Mouse (Mus musculus): Measurements from ENCODE around the gene Gramd1c. TPM values are rescaled to one million over a fixed set of nuclear protein-coding genes. Genes with fewer than 3 reads are reported as not detected.

The Gramd1c gene
- polyA plus RNA-seq (2015; fragmentation: Illumina TruSeq; extraction: RNeasy Lipid Tissue Mini Kit (QIAGEN cat#74804); ENCODE audit: low read depth, low replicate concordance) = 1.7 TPM

GRCm38 (mm10) chr16:44063025-44063894 is at the start of gene Gramd1c:
Gene Gramd1c, minus strand, starts transcription at chr16:44063345.

DNA sequence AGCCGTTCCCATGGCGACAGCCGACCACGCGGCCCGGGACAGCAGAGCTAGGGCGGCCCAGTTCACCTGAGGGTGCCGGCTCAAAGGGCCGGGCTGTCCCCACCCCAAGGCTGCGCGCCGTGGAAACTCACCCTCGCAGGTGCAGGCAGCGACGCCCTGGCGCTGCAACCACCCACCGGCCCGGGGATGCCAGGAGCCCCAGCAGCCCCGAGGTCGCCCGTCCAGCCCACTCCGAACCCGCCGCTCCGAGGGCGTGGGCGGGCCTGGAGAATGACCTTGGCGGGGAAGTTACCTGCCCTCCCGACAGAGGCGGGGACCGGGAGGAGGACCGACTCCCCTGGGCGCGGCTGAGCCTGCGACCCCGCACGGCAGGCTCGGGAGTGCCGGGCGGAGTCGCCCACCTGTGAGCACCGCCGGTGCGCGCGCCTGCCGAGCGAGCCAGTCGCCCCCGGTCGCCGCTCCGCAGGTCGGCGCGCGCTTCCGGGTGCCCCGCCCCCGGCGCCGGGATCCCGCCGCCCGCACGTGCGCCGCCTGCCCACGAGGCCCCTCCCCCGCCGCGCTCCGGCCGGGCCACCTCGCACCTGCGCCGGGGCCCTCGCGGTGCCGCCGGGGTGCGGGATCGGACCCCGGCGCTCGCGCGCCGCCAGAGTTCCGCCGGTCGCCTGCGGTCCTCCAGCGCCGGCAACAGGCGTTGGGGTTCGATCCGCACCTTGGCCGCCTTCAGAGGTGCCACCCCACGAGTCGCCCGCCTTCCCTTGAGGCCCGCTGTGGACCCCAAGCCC is 83.6 kb downstream of the Gramd1c start, which contains the start of gene Zdhhc23:
Gene Zdhhc23 (minus strand): TSS at position 464 of the 782 bp plus-strand sequence.

Other genes with a start within 250 kb of the Gramd1c start
- gene Ccdc191, start 173.5 kb downstream of the Gramd1c start, polyA plus RNA-seq (2015; fragmentation: Illumina TruSeq; extraction: RNeasy Lipid Tissue Mini Kit (QIAGEN cat#74804); ENCODE audit: low read depth, low replicate concordance) = 8.3 TPM
- gene Qtrt2, start 136.5 kb downstream of the Gramd1c start, polyA plus RNA-seq (2015; fragmentation: Illumina TruSeq; extraction: RNeasy Lipid Tissue Mini Kit (QIAGEN cat#74804); ENCODE audit: low read depth, low replicate concordance) = 22.1 TPM
- gene Zdhhc23, start 83.6 kb downstream of the Gramd1c start, polyA plus RNA-seq (2015; fragmentation: Illumina TruSeq; extraction: RNeasy Lipid Tissue Mini Kit (QIAGEN cat#74804); ENCODE audit: low read depth, low replicate concordance) = 15.5 TPM
- 349 TPM for gene Atp6v1a, start 76.4 kb upstream of the Gramd1c start, polyA plus RNA-seq (2015; fragmentation: Illumina TruSeq; extraction: RNeasy Lipid Tissue Mini Kit (QIAGEN cat#74804); ENCODE audit: low read depth, low replicate concordance)
- gene Naa50, start 76.5 kb upstream of the Gramd1c start, polyA plus RNA-seq (2015; fragmentation: Illumina TruSeq; extraction: RNeasy Lipid Tissue Mini Kit (QIAGEN cat#74804); ENCODE audit: low read depth, low replicate concordance) = 60.2 TPM
- gene Usf3, start 109.9 kb upstream of the Gramd1c start, polyA plus RNA-seq (2015; fragmentation: Illumina TruSeq; extraction: RNeasy Lipid Tissue Mini Kit (QIAGEN cat#74804); ENCODE audit: low read depth, low replicate concordance) = 14.6 TPM

Data from brain, adult 10 weeks (tissue).